Mouse (Mus musculus): ENCODE measurements around the gene Jam3. TPM values are rescaled to one million over a fixed set of nuclear protein-coding genes. Genes with fewer than 3 reads are reported as not detected.

The Jam3 gene
- polyA plus RNA-seq, 1 experiment from 2014 or later, result 12.0 TPM

- Histone ChIP-seq H3K9me3 (replicated peaks) (no peaks in the 10 kb centered on the region), H3K9ac (no peak overlapping the region), H3K36me3 (no peaks in the 10 kb centered on the region), H3K4me1 (no peaks in the 10 kb centered on the region), H3K27me3 (replicated peaks) (no peaks in the 10 kb centered on the region), H3K27ac (no peak overlapping the region), H3K4me3 (no peak overlapping the region), H3K4me2 (no peak overlapping the region)
- 81% methylated on average over 7 of the region's 7 CpGs for WGBS (ENCODE audit: insufficient replicate concordance)
- no peak for ATAC-seq
Observed at GRCm38 (mm10) chr9:27135372-27135771, 19.8 kb downstream of the Jam3 start.

GRCm38 (mm10) chr9:27134410-27134809 lies 20.8 kb downstream of the Jam3 start:
- no peaks in the 10 kb centered on the region for H3K36me3 ChIP-seq
- no peaks in the 10 kb centered on the region for H3K27me3 ChIP-seq (replicated peaks)
- no peak for ATAC-seq
- no peak overlapping the region for H3K4me2 ChIP-seq
- H3K4me3 ChIP-seq, result no peak overlapping the region
- no peak overlapping the region for H3K27ac ChIP-seq
- H3K9me3 ChIP-seq (replicated peaks), result no peaks in the 10 kb centered on the region
- H3K4me1 ChIP-seq, result no peaks in the 10 kb centered on the region
- 42% methylated on average over 1 of the region's 1 CpGs for WGBS (ENCODE audit: insufficient replicate concordance)
- H3K9ac ChIP-seq, result no peak overlapping the region

GRCm38 (mm10) chr9:27128629-27129028 lies 26.6 kb downstream of the Jam3 start:
- H3K9ac ChIP-seq, result no peak overlapping the region
- H3K9me3 ChIP-seq (replicated peaks), result no peaks in the 10 kb centered on the region; the same call in 1 of the 2 replicates
- ATAC-seq, result no peak
- no peaks in the 10 kb centered on the region for H3K27me3 ChIP-seq (replicated peaks)
- H3K4me3 ChIP-seq, result no peak overlapping the region
- H3K36me3 ChIP-seq, result no peaks in the 10 kb centered on the region
- WGBS (ENCODE audit: insufficient replicate concordance), result 31% methylated on average over 4 of the region's 4 CpGs
- no peak overlapping the region for H3K4me2 ChIP-seq
- H3K27ac ChIP-seq, result no peak overlapping the region
- H3K4me1 ChIP-seq, result no peaks in the 10 kb centered on the region

GRCm38 (mm10) chr9:27126543-27126942 lies 28.7 kb downstream of the Jam3 start:
- Histone ChIP-seq H3K9ac (no peak overlapping the region), H3K4me1 (no peaks in the 10 kb centered on the region), H3K4me3 (no peak overlapping the region), H3K27ac (no peak overlapping the region), H3K36me3 (no peaks in the 10 kb centered on the region), H3K27me3 (replicated peaks) (no peaks in the 10 kb centered on the region), H3K4me2 (no peak overlapping the region), H3K9me3 (replicated peaks) (no peaks in the 10 kb centered on the region; the same call in 1 of the 2 replicates)
- no peak for ATAC-seq
- 76% methylated on average over 6 of the region's 6 CpGs for WGBS (ENCODE audit: insufficient replicate concordance)

GRCm38 (mm10) chr9:27125450-27125849 lies 29.8 kb downstream of the Jam3 start:
- 52% methylated on average over 6 of the region's 6 CpGs for WGBS (ENCODE audit: insufficient replicate concordance)
- no peak overlapping the region for H3K27ac ChIP-seq
- no peak overlapping the region for H3K9ac ChIP-seq
- no peak overlapping the region for H3K4me3 ChIP-seq
- H3K4me1 ChIP-seq, result no peaks in the 10 kb centered on the region
- no peaks in the 10 kb centered on the region; the same call in 1 of the 2 replicates for H3K9me3 ChIP-seq (replicated peaks)
- no peaks in the 10 kb centered on the region for H3K27me3 ChIP-seq (replicated peaks)
- H3K36me3 ChIP-seq, result no peaks in the 10 kb centered on the region
- ATAC-seq, result no peak
- no peak overlapping the region for H3K4me2 ChIP-seq

GRCm38 (mm10) chr9:27123947-27124346 lies 31.3 kb downstream of the Jam3 start:
- no peak overlapping the region for H3K4me2 ChIP-seq
- WGBS (ENCODE audit: insufficient replicate concordance), result 64% methylated on average over 2 of the region's 2 CpGs
- no peak for ATAC-seq
- H3K4me3 ChIP-seq, result no peak overlapping the region
- H3K9me3 ChIP-seq (replicated peaks), result no peaks in the 10 kb centered on the region; the same call in 1 of the 2 replicates
- no peaks in the 10 kb centered on the region for H3K4me1 ChIP-seq
- H3K27me3 ChIP-seq (replicated peaks), result no peaks in the 10 kb centered on the region
- no peak overlapping the region for H3K27ac ChIP-seq
- no peaks in the 10 kb centered on the region for H3K36me3 ChIP-seq
- no peak overlapping the region for H3K9ac ChIP-seq

- H3K36me3 ChIP-seq, result no peaks in the 10 kb centered on the region
- no peaks in the 10 kb centered on the region for H3K27me3 ChIP-seq (replicated peaks)
- WGBS (ENCODE audit: insufficient replicate concordance), result 76% methylated on average over 4 of the region's 4 CpGs
- no peak overlapping the region for H3K9ac ChIP-seq
- no peak overlapping the region for H3K4me2 ChIP-seq
- no peak for ATAC-seq
- no peaks in the 10 kb centered on the region; the same call in 1 of the 2 replicates for H3K9me3 ChIP-seq (replicated peaks)
- no peak overlapping the region for H3K27ac ChIP-seq
- no peaks in the 10 kb centered on the region for H3K4me1 ChIP-seq
- H3K4me3 ChIP-seq, result no peak overlapping the region
Observed at GRCm38 (mm10) chr9:27122963-27123362, 32.3 kb downstream of the Jam3 start.

GRCm38 (mm10) chr9:27122076-27122475 lies 33.1 kb downstream of the Jam3 start:
- ATAC-seq, result no peak
- no peaks in the 10 kb centered on the region; the same call in 1 of the 2 replicates for H3K9me3 ChIP-seq (replicated peaks)
- no peaks in the 10 kb centered on the region for H3K36me3 ChIP-seq
- H3K9ac ChIP-seq, result no peak overlapping the region
- H3K27ac ChIP-seq, result no peak overlapping the region
- 75% methylated on average over 4 of the region's 4 CpGs for WGBS (ENCODE audit: insufficient replicate concordance)
- H3K4me2 ChIP-seq, result no peak overlapping the region
- no peaks in the 10 kb centered on the region for H3K27me3 ChIP-seq (replicated peaks)
- H3K4me1 ChIP-seq, result no peaks in the 10 kb centered on the region
- H3K4me3 ChIP-seq, result no peak overlapping the region

GRCm38 (mm10) chr9:27121254-27121653 lies 34.0 kb downstream of the Jam3 start:
- Histone ChIP-seq H3K27ac (no peak overlapping the region), H3K36me3 (no peaks in the 10 kb centered on the region), H3K9me3 (replicated peaks) (no peaks in the 10 kb centered on the region), H3K4me2 (no peak overlapping the region), H3K27me3 (replicated peaks) (no peaks in the 10 kb centered on the region), H3K4me3 (no peak overlapping the region), H3K9ac (no peak overlapping the region), H3K4me1 (no peaks in the 10 kb centered on the region)
- ATAC-seq, result no peak
- WGBS (ENCODE audit: insufficient replicate concordance), result 74% methylated on average over 9 of the region's 9 CpGs

GRCm38 (mm10) chr9:27111756-27112155 lies 43.5 kb downstream of the Jam3 start:
- Histone ChIP-seq H3K4me2 (no peak overlapping the region), H3K36me3 (no peaks in the 10 kb centered on the region), H3K4me1 (peaks cover 16% of the 10 kb centered on the region), H3K9ac (no peak overlapping the region), H3K27ac (no peak overlapping the region), H3K9me3 (replicated peaks) (no peaks in the 10 kb centered on the region), H3K4me3 (no peak overlapping the region), H3K27me3 (replicated peaks) (no peaks in the 10 kb centered on the region)
- no peak for ATAC-seq
- 65% methylated on average over 3 of the region's 3 CpGs for WGBS (ENCODE audit: insufficient replicate concordance)

GRCm38 (mm10) chr9:27110681-27111080 lies 44.5 kb downstream of the Jam3 start:
- WGBS (ENCODE audit: insufficient replicate concordance), result 51% methylated on average over 5 of the region's 5 CpGs
- no peak overlapping the region for H3K9ac ChIP-seq
- no peaks in the 10 kb centered on the region for H3K9me3 ChIP-seq (replicated peaks)
- H3K4me2 ChIP-seq, result no peak overlapping the region
- H3K4me3 ChIP-seq, result no peak overlapping the region
- no peaks in the 10 kb centered on the region for H3K36me3 ChIP-seq
- H3K27ac ChIP-seq, result no peak overlapping the region
- ATAC-seq, result no peak
- peaks cover 16% of the 10 kb centered on the region for H3K4me1 ChIP-seq
- H3K27me3 ChIP-seq (replicated peaks), result no peaks in the 10 kb centered on the region

- peaks cover 16% of the 10 kb centered on the region for H3K4me1 ChIP-seq
- 0 out of 2 replicates have a peak overlapping the region, but pooled peaks have one; percentile 25 for H3K27ac ChIP-seq
- no peaks in the 10 kb centered on the region for H3K9me3 ChIP-seq (replicated peaks)
- H3K36me3 ChIP-seq, result no peaks in the 10 kb centered on the region
- H3K27me3 ChIP-seq (replicated peaks), result no peaks in the 10 kb centered on the region
- WGBS (ENCODE audit: insufficient replicate concordance), result 46% methylated on average over 22 of the region's 22 CpGs
- peak; percentile 82 for ATAC-seq
- no peak overlapping the region for H3K9ac ChIP-seq
- H3K4me2 ChIP-seq, result peak overlapping the region; percentile 20; the same call in 1 of the 2 replicates
- H3K4me3 ChIP-seq, result no peak overlapping the region
Observed at GRCm38 (mm10) chr9:27109533-27110514, 45.4 kb downstream of the Jam3 start.
